Mouse (Mus musculus) CD8-positive naive resting alpha-beta T cell, adult 2 months (primary cell): ENCODE results near the gene Dtx1.

ENCODE experiments used
- DNase-seq, 2 experiments: peaks; one replicate each; pipeline ENCODE4 v3.0.0; 2022; ENCODE audit warnings: low read depth in 2 of 2, low spot score in 2 of 2

The Dtx1 gene

DNA sequence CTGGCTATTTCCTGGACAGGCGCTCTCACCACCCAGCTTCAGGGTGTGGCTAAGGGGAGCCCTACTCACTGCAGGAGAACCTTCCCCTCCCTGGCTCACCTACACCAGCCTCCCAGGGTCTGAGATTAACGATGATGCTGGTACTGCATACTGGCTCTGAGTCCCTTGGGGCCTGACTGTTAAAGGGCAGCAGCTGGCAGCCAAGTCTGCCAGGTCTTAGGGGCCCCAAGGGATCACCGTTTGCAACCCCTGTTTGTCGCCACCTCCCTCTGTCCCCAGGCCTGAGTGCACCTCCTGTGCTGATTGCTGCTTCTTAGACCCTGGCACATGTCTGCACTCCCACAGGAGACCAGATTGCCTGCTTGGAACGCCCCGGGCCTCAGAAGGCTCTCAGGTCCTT is 7.3 kb downstream of the Dtx1 start:
- DNase-seq: no peak

DNA sequence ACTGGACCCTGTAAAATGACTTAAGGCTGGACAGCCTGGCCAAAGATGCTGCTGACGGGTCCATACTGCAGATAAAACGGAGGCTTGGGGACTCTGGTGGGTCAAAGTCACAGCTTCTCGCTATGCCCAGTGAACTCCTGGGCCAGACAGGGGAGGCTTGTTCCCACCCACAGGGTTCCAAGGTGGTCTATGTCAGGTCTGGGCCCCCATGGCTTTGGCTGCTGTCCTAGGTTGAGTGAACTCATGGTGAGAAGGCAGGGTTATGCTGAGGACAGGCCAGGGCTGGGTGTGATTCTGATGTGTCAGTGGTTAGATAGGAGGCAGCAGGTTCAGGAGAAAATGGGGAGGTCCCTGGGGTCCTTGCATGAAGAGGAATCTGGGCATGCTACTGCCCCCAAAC is 8.1 kb downstream of the Dtx1 start:
- DNase-seq: no peak

DNA sequence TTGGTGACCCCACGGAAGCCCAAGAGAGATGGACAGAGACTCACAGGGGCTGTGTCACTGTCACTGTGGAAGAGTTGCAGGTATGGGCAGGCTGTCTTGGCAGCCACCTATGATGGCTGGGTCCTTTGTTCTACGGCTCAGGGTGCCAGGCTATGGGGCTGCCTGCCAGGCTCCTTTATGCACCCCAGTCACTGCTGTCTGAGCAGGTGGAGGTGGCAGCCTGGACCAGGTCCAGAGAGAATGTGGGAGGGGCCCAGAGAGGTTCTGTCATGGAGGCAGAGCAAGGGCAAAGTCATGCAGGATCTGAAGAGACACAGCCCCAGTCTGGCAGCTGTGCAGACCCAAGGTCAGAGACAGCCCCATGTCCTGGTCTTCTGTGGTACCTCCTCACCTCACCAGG is 8.8 kb downstream of the Dtx1 start:
- DNase-seq: no peak

DNA sequence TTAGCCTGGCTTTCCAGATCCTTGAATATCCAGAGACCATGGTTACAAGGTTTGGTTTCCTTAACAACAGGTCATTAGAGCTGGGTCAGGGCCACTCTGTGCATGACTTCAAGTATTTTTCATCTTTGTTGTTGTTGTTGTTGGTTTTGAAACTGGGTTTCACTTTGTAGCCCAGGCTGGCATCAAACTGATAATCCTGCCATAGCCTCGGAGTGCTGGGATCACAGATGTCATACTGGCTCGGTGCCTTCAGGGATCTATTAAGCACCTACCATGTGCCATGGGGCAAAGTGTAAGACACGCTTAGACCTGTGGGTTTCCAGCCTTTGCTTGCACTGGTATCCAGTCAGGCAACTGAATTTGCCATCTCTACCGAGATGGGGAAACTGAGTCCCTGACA is 9.3 kb downstream of the Dtx1 start:
- no peak for DNase-seq

- no peak for DNase-seq
Observed at GRCm38 (mm10) chr5:120700996-120701790, 10.5 kb downstream of the Dtx1 start.

GRCm38 (mm10) chr5:120698801-120699391 is 12.8 kb downstream of the Dtx1 start:
- DNase-seq: no peak

- DNase-seq: no peak
Observed at GRCm38 (mm10) chr5:120698181-120698580, 13.5 kb downstream of the Dtx1 start.

- peak; percentile 68 to 74 for DNase-seq
Observed at GRCm38 (mm10) chr5:120696865-120697264, 14.9 kb downstream of the Dtx1 start.

DNA sequence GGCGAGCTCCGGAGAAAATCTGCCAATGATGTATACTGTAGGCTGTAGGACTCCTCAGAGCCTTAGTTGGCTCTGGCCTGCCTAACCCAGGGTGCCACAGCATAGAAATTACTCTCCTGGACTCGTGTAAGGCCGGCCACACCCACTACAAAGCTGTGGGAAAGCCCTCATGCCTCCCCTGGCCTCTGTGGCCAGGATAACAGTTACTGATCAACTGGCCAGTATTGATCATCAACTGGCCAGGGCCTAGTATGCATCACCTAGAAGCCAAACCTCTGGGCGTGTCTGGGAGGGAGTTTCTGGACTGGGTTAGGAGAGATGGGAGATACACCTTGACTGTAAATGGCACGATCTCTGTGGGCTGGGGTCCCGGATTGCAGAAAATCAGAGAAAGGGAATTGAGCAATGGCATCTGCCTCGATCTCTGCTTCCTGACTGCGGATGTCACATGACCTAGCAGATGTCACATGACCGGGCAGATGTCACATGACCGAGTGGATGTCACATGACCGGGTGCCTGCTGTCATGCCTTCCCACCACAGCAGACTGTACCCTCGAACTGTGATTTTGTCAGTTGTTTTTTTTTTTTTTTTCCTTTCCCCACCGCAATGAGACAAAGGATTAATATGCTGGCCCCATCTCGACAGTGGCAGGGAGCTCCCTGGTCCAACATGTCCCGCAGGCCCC is 15.5 kb downstream of the Dtx1 start:
- DNase-seq: no peak

DNA sequence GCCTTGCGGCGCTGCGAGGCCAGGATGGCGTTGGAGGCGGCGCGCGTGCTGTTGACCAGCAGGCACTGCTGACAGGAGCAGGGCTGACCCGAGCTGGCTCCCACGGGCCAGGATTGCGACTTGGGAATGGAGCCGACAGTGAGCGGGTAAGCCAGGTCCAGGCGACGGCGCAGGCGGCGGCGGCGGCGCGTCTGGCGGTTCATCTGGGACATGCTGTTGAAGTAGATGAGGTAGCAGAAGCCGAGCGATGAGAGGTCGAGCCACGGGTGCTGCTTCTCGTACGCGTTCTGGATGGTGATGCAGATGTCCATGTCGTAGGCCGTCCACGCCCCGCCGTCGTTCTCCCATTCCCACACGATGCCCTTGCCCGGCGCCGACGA is 17.0 kb downstream of the Dtx1 start:
- no peak for DNase-seq

DNA sequence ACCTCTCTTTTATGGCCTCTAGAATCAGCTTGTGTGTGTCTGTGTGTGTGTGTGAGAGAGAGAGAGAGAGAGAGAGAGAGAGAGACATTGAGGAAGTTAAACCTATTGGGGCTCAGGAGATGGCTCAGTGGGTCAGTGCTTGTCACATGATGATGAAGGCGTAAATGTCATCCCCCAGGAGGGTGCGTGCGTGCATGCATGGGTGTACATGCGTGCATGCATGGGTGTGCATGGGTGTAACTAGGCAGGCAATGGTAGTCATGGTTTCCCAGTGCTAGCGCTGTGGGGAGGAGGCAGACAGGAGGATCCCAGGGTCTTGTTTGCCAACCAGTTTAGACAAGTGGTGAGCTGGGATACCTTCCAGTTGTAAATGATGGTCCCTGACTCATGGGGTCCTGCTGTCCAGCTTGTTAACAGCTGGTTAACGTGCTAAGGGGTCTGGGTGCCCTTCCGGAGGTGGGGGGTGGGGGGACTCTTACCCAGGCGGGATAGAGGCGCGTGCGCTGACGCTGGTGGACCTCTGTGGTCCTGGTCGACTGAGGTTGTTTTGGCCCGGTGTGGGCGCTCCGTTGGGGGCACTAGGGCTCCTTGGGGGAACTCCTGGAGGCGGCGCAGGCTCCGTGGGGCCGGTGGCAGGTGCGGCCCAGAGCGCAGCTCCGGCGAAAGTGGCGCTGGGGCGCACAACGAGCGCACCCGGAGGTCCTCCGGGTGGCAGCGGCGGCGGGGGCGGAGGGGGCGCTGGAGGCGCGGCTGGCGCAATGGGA is 17.6 kb downstream of the Dtx1 start:
- DNase-seq: no peak

- no peak for DNase-seq
Observed at GRCm38 (mm10) chr5:120692034-120692433, 19.7 kb downstream of the Dtx1 start.

DNA sequence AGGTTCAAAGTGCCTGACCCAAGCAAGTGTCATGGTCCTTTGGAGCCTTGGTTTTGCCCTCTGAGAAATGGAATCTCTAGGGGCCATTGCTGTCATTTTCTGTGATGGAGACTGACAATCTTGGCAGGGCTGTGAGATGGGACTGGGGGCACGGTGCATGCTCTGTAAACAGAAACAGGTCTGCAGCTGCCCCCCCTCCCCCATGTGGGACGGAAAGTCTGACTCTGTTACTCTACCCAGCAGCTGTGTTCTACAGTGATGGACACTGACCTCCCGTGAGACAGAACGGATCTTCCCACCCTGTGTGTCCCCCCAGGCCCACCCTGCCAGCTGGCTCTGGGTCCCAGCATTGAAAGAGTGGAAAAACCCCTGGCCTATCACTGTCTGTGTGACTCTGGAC is 21.3 kb downstream of the Dtx1 start:
- no peak for DNase-seq

DNA sequence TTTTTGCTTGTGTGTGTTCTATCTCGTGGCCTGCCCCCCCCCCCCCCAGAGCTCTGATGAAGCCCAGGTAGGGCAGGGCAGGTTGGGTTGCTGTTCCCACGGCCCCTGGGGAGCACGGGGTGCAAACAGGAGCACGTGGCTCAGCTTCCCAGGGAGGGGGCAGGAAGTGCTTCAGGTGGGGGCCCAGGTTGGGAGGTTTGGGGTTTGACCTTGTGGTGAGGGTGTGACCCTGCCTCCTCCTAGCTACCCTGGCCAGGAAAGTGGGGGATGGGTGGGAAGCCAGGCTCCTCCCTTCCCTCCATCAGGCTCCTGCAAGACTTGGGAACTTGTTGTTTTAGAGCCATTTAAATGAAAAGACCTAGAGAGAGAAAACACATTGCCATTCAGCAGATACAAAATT is 23.3 kb downstream of the Dtx1 start:
- DNase-seq: peak in 1 of 2 experiments; percentile 55

DNA sequence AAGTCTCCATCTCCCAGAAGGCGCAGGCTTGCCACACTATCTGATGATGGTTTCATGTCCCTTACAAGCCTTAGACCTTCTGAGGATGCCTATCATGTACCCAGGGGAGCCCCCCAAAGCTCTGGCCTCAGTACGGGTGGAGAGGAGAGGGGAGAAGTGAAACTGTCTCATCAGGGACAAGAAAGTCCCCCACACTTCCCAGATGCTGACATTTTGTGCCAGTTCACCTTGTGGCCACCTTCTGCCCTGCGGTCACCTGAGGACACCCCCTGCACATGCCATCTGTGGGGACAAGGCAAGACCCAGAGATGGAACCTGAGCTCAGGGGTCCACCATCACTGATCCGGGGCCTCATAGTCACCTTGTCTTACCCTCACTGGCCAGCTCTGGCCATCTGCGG is 23.8 kb downstream of the Dtx1 start:
- no peak for DNase-seq

DNA sequence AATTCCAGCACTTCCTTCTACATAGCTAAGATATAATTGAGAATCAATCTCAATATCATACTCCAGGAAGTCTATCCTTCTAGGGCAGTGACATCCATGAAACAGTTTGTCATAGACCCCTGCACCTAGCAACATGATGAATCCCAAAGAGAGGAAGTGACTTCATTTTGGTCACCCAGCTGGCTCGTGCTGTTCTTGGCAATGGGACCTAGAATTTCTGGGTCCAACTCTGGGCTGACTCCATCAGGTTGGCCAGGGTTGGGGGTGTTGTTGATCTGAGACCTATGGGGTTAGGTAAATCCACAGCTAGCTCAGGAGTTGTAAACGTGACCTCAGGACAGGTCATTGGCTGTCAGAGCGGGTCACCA is 24.3 kb downstream of the Dtx1 start:
- DNase-seq: no peak

DNA sequence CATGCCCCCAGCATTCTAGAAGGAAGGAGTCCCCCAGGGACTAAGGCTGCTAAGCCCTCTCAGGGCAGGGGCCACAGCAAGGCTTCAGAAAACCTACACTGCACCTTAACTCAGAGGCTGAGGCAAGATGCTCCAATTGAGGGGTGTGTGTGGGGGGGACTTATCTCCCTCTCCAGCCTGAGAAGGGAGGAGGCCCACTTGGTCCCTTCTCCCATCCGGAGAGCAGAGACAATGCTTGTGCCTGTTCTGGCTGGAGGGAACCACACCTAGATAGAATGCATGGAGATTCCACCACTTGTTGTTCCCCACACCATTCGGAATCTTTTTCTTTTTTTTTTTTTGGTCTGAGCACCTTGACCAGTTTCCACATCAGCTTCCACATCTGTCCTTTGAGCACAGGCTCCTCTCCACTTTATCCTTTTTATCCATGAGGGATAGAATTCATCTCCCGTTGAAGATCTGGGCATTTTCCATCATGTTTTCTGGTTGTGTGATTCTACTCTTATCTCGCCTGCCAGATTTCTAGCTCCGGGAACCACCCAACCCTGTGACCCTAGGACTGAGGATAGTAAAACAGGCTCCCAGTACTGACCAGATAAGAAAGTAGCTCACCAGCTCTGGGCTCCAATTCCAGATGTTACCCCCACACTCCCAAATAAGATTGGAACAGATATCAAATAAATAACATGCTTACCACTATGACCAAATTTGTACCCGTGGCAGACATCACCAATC is 24.8 kb downstream of the Dtx1 start:
- no peak for DNase-seq

DNA sequence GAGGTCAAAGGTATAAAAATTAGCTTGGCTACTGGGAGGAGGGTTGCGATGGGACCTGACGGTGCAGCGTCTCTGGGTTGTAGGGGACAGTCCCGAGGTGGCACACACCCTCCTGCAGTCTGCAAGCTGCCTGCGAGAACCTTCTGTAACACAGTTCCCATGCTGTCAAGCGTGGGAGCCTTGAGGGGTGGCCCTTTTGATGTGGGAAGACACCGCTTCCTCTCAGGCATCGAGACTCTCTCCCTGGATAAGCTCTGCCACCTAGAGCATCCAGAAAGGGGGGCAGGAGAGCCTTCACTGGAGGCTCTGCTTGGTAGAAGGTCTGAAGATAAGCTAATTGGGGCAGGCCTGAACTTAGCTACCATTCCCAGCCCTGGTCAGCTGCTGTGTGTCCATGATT is 26.0 kb downstream of the Dtx1 start:
- DNase-seq: peak; percentile 84 to 92

DNA sequence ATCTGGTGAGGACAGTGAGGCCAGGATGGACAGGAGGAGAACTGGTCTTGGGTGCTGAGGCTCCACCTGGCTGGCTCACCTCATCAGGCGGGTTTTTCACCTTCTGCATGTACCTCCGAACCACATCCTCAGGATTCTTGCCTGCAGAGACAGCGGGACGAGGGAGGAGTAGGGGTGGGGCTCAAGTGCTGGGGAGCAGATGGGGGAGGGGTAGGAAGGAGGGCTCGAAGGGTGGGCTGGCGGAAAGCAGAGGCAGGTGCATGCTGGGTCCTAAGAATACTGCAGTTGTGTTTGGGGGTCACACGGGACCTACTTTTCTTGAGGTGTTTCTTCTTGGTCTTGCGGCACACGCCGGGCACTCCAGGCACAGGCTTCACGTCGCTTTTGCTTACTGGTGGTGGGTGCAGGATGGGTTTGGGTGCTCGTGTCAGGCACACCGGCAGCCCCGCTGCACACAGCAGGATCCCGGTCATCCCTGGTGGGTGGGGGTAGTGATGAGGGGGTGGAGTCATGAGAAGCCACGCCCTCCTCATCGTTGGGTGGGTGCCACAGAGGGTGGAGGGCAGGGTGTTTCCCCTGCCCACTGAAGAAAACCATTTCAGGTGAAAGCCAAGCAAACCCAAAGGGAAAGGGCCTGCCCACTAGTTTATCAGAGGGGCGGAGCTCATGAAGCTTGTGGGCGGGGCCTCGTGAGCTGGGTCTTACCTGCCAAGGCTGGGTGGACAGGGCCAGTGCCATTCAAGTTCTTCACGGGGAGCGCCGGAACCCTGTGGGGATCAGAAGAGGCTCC is 28.6 kb downstream of the Dtx1 start:
- DNase-seq: no peak

GRCm38 (mm10) chr5:120680918-120681317 is 30.8 kb downstream of the Dtx1 start:
- no peak for DNase-seq
